Mouse (Mus musculus) right cerebral cortex, postnatal 14 days (tissue): ENCODE measurements around the gene Hspa8.
A peak's percentile ranks its signal among the peaks of the same experiment; 100 is the strongest.
"Not testable (repeated sequence)": the region's sequence is repeated elsewhere in the genome, so short reads cannot be mapped to it uniquely, and the experiment has no call there.

Experiments used
- DNase-seq: peaks from one replicate; pipeline ENCODE4 v3.0.0; 2022

Gene Hspa8

DNA sequence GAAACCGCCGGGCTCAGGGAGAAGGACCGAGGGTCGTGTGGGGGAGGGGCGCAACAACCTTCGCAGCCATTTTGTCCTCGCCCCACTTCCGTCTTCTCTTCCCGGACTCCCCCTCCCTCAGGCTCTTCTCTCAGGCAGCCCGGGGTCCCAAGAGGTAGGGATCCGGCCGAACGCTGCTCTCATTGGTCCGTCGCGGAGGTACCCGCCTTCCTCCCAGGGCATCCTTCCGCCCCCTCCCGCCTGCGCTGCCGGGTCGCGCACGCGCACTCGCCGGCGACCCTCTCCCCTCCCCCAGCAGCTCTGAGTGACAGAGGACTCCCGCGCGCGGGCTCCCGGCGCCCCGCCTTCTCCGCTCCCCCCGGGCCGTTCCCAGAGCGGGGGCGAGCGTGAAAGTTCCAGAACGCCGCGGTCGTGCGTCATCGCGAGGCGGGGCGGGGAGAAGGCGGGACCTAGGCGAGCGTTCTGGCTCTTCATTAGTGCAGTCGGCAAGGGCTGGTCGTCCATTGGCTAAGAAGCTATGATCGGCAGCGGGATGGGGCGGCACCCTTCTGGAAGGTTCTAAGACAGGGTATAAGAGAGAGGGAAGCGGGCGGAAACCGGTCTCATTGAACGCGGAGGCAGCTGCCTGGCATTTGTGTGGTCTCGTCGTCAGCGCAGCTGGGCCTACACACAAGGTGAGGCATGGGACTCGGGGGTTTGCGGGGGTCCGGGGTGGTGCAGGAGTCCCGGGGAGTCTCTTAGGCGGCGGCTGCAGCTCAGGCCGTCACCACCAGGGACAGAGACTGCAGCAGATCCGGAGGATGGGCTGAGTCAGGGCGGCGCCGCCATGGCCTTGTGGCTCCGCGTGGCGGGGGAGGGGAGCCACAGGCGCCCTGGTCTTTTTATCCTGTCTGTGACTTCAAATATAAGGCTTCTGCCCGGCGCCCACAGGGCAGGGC is at the start of gene Hspa8:
Gene Hspa8 (plus strand): TSS at position 310 of the 938 bp plus-strand sequence.
- peak; percentile 100 for DNase-seq

DNA sequence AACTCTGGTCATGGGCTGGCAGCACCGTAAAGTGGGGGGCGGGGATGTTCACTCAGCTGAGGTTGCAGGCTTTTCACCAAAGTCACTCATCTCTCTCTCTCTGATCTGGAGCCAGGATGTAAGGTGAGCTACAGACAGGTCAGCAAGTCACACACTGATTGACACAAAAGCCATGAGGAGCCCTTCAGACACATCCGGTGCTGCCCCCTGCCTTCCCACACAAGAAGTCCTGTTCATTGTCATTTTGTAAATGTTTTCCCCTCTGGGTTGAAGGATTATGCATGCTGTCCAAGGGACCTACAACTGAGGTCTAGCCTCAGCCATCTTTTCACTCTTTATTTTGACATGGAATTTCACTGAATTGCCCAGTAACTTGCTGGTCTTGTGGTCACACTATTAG is 49.0 kb upstream of the Hspa8 start:
- DNase-seq: no peak

DNA sequence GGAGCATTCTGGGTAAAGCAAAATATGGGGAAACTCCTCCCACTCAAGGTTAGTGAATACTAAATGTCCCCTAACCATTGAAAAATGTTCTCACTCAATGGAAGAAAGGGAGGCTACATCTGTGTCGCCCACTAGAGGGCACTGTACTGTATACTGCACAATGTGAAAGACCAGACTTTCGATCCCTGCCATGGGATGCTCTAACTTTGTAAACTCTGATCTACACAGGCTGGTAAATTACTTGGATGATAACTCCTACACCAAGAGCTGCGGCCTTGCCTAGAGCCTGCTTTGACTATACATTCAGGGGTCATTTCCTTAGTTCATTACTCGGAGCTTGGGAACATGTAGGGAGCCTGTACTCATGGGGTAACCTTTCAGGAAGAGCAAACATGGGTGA is 44.4 kb upstream of the Hspa8 start:
- DNase-seq: peak; percentile 57

DNA sequence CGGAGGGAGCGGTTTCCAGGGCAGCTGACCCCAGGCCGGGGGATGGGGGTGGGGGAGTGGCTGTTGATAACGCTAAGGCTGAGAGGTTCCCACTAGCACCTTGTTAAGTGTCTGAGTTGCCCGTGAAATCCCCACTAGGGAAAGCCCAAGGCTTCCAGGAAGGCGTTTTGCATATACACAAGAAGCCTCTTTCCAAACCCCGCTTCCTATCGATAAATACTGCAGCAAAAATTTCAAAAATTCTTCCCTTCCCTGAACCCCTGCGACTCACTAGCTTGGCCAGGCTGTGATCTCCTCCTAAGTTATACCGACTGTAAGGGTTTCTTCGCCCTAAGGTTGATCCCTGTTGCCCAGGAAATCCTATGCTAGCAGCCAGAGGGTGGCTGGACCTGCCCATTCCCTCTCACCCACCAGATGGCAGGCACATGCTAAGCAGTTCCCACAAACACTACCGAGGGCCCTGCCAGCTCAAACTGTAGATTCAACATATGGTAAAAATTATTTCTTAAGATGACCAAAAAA is 43.6 kb upstream of the Hspa8 start:
- peak; percentile 51 for DNase-seq

DNA sequence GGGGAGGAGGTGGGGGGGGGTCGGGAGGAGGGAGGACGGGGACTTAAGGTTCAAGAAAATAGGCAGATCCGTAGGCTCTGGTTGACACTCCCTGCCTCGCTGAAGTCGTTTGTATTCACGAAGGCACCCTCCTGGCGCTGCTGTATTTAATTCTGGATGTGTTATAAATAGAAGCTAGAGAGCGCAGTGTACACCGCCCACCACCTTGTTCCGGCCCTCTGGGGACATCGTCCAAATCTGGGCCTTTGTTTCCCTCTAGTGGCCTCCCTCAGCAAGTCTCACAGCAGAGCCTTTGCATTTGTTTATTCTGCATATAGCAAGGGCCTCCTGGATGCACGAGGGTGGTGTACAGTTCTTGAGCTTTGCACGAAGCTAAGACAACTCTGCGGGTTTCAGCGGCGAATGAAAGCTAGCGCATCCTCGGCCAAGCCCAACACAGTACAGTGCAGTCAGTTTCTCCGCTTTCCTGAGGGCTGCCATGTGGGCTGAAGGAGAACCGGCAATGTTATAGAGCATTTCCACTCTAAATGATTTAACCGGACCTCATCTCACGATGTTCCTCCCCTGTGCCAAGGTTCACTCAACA is 43.0 kb upstream of the Hspa8 start:
- peak; percentile 75 for DNase-seq

DNA sequence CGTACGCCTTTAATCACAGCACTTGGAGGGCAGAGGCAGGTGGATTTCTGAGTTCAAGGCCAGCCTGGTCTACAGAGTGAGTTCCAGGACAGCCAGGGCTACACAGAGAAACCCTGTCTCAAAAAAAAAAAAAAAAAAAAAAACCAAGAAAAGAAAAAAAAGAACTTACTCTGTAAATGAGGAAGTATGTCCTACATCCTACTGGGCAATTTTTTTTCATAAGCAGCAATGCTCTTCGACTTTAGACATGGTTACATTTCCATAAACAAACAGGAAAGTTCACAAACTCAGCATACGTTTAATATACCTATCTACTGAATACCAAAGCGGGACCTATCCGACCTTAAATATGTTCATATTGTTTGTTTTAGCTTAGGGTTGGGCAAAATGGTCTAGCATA is 38.4 kb upstream of the Hspa8 start:
- DNase-seq: no peak

DNA sequence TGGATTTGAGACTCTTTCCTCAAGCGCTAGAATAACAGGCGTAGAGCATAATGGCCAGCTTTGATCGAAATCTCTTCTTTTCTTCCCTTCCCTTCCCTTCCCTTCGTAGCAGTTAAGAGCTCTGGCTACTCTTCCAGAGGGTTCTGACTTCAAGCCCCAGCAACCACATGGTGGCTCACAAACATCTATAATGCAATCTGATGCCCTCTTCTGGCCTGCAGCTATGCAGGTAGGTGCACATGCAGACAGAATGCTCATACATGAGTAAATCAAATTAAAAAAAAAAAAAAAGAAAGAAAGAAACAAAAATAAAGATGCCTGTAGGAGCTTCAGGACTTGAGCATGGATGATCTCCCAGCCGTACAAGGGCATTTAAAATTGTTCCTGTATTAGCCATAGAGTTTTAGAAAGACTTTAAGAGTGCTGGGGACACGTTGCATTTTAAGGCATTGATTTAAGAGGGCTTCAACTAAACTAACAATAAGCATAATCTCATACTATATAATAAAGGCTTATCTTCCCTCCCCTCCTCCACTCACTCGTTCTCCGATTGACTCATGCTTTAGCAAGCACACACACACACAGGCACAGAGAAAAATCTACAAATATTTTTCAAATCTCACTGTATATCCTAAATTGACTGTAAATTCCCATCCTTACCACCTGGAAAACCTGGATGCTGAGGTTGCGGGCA is 35.8 kb upstream of the Hspa8 start:
- no peak for DNase-seq

DNA sequence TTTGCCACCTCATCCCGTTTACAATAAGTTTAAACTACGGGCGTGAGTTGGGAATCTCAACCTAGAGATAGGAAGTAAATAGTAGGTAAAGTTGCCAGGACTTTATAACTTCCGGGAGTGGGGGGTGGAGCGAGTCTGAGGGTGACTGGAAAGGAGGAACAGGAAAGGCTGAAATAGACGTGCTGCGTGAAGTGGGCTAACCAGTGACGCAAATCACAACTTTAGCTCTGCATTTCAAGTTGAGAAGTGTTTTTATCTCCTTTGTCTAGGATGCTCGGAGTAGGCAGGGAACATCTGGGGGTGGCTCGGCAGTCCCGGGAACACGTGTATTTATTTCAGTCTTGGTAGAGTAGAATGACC is 35.2 kb upstream of the Hspa8 start:
- DNase-seq: peak; percentile 22

DNA sequence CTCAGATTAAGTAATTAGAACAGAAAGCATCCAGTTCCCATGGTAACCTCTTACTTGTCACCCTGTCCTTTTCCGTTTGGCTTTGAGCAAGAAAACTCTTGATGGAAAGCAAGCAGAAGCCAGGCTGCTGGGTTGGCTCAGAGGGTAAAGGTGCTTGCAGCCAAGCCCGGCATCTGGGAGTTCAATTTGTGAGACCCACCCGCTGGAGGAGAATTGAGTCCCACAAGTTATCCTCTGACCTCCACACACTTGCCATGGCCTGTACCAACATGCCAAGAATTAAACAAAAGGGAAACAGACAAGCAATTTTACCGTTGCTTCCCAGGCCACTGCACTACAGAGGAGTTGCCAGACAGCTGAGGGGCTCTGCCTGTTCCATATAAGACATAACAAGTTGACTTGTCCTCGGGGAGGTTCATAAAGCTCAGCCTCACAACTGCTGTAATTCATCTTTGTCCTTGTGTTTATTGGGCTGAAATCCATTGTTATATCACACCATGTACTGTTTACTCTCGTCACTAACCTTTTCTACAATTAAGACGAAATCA is 34.7 kb upstream of the Hspa8 start:
- DNase-seq: no peak

DNA sequence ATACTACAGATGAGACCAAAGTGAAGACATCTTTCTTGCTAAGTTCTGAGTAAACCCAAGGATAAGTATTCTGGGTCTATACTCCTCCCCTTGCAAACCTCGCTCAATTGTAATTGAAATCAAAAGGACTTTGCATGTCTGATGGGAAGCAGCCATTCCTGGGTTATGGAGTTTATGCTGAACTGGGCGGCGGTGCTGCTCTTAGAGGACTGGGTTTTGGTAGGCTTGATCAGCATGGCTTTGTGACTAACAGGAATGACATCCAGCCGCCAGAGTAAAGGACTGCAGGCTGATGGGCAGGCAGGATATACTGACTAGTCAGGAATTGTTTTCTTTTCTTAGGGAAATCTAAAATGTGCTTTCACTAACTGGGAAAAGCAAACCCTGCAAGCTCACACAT is 32.8 kb upstream of the Hspa8 start:
- no peak for DNase-seq

DNA sequence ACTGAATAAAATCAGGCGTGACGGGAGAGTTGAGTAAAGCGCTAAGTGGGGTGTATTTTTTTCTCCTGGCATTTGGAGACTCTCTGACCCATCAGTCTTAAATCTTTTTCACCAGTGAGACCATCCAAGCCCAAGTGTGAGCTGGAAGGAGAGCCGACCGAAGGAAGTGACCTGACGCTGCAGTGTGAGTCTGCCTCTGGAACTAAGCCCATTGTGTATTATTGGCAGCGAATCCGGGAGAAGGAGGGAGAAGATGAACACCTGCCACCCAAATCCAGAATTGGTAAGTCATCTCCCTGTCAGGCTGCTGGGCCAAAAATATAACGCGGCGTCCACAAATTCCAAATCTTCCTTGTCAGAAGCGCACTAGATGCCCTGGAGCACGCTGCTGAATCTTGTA is 28.5 kb upstream of the Hspa8 start:
- DNase-seq: no peak

DNA sequence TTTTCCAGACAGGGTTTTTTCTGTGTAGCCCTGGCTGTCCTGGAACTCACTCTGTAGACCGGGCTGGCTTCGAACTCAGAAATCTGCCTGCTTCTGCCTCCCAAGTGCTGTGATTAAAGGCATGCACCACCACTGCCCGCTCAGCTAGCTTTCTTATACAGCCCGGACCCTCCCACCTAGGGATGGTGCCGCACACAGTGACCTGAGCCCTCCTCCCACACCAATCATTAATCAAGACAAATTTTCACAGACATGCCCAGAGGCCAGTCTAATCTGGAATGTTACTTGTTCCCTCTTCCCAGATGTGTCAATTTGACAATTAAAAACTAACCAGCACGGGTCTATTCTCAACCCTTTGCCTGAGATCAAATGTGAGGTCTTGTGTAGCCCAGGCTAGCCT is 27.6 kb upstream of the Hspa8 start:
- DNase-seq: not testable (repeated sequence)

DNA sequence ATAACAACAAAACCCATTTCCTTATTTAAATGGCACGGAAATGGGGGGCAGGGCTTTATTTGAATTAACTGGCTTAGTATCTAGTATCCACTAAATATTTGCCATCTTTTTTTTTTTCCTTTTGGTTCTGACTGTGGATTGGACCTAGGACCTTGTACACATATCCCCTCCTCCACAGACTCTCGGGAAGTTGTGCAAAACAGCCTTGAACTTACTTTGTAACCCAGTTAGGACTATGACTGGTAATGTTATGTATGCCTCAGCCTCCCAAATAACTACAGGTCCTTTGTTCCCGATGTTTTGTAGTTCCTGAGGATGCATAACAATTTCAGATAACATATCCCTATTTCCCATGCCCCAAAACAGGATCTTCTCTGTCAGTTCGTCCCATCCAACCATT is 26.9 kb upstream of the Hspa8 start:
- DNase-seq: no peak

DNA sequence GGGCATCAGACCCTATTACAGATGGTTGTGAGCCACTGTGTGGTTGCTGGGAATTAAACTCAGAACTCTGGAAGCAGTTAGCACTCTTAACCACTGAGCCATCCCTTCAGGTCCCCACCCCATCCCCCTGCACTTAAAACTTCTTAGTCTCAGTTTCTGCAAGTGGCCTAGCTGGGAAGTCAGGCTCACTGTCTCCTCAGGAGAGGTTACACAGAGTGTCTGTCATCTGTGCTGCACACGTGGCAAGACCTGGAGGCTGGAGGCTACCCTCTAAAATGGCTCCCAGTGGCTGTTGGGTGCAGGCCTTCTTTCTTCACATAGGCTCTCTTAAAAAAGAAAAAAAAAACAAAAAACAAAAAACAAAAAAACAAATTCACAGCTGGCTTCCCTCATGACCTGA is 24.7 kb upstream of the Hspa8 start:
- no peak for DNase-seq

DNA sequence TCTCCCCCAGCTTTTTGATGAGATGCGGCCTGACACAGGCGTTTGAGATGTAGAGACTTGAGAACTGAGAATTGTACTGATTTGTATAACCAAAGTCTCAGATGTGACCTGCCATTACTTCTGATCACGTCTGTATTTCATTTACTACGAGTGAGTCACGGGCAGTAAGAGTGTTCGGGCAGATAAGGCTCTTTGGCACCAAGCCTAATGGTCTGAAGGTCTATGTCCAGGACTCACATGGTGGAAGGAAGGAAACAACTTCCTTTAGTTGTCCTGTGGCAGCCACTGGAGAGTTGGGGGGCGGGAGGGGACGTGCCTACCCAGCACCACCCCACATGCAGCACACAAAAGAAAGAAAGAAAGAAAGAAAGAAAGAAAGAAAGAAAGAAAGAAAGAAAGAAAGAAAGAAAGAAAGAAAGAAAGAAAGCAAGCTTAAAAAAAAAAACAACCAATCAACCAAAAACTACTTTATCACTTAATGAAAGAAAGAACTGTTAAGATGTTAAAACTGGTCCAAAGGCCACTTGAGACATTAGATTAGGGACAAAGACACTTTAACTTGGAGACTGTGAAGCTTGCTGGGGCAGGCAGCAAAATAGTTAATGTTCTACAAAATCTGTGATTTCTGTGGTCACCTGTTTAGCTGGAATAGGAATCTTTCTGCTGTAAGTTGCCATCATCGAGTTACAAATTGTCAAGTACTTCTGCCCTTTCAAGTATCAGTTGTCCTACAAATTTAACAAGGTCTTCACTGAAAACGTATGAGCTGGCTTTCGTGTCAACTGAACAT is 24.1 kb upstream of the Hspa8 start:
- no peak for DNase-seq

DNA sequence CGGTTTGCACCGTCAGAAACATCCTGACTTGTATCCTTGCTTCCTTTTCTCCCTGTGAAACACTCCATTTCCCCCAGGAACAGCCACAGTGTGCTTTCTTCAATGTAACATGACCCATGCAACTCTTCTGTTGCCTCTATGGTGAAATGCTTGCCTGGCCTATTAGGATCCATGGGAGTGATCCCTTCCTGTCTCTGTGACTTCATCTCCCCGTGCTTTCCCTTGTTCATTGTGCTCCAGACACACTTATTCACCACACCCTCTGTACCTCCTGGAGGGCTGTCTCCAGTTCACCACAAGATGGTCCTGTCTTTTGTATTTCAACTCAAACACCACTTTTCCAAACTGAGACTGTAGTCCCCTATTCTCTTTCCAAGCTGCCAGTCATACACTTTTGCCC is 20.7 kb upstream of the Hspa8 start:
- DNase-seq: no peak

DNA sequence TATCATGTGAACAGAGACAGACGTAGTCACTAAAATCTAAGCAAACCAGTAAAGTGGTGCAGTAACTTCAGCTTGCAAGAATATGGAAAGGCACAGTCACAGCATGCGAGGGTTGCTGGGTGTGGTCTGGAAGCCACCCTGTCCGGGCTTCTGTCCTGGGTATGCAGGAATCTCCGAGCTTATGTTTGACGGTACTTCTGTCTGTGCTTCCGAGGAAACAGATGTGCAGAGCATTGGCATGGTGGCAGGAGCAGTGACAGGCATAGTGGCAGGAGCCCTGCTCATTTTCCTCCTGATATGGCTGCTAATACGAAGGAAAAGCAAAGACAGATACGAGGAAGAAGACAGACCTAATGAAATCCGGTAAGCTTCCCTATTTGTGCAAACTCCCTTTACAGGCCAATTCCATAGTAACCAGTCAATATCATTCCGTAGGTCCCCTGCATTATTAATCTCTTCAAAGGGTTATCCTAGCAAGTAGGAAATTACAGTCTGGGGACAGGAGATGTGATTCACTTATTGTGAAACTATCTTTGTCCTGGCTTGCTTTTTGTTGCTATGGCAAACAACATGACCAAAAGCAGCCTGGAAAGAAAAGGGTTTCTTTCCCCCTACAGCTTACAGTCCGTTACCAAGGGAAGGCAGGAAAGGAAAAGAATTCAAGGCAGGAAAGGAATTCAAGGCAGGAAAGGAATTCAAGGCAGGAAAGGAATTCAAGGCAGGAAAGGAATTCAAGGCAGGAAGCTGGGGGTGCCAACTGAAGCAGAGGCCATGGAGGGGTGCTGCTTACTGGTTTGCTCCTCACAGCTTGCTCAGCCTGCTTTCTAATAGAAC is 19.7 kb upstream of the Hspa8 start:
- no peak for DNase-seq

DNA sequence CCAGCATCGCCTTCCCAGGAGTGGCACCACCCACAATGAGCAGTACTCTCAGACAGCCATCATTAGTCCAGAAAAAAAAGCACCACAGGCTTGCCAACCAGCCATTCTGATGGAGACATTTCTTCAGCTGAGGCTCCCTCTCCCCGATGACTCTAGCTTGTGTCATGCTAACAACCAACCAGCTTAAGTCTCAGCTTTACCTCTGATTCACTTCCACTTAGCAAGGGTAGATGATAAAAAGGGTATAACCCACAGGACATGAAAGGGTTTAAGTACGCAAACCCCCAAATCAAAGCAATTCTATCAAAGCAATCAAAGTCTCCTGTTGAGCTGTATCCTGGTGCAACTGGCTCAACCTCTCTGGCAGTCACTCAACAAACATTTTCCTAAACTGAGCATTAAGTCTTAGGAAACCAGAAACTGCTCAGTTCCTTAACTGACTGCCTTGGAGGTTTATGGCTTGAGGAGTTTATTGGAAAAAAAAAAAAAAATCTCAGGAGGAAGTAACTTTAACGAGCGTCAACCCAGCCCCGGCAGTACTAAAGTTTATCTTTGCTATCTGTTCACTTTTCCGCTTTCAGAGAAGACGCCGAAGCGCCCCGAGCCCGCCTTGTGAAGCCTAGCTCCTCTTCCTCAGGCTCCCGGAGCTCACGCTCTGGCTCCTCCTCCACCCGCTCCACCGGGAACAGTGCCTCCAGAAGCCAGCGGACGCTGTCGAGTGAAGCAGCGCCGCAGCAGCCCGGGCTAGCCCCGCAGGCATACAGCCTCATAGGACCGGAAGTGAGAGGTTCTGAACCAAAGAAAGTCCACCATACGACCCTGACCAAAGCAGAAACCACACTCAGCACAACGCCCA is 18.8 kb upstream of the Hspa8 start:
- peak; percentile 40 for DNase-seq

DNA sequence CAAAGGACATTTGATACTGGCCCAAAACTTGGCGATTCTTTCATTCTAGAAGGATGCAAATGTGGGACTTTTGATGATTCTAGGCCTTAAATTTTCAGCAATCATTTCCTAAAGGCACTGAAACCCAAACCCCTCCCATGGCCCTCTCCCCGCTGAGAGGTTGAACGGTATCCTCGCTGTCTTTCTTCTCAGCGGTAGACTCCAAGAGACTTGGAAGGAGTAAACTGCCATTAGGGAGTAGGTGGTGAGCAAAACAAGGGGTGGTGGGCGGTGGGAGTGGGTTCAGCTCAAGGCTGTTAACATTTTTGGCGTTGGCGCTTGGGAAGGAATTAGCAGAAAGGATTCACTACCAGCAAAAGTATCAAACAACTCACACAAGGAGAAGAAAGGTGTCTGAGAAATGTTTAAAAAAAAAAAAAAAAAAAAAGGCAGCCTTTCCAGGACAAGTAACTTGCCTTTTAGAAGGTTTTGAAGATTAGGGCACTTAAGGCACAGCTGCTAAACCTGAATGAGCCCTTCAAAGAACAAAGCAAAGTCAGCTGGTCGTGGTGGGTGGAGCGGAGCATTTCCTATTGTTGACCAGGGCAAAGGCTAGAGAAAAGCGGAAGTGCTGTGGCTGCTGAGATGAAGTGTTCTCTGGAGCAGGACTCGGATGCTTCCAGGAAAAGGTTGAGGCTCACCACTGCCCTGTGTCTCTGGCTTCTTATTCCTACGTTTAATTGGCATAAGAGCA is 17.0 kb upstream of the Hspa8 start:
- no peak for DNase-seq

DNA sequence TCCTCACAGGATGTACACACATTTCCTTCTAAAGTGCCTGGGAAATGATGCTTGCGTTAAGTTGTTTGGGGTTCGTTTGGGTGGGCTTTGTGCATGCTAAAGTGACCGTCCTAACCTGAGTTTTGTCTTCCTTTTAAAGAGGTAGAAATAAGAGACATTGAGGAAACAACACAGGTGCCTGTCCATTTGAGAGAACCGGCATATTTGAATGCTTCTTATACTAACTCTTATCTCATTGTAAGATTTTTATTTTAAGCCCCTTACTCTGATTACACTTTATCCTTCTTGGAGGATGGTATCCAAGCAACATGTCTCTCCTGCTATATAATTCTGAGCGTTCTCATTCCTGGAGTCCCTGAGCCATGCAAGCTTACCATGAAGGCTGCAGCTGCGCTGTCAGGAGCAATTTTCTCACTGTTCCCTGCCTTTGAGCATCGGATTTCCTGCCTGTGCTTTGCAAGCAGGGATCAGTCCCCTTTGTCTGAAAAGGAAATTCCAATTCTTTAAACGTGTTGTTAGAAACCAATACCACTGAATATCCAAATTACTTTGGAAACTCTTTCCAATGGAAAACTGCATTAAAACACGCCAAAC is 16.3 kb upstream of the Hspa8 start:
- DNase-seq: no peak
